Mouse (Mus musculus) liver, adult 2 months (tissue): Measurements from ENCODE around the gene Fam174b. TPM values are rescaled to one million over a fixed set of nuclear protein-coding genes. Genes with fewer than 3 reads are reported as not detected.
A peak's percentile ranks its signal among the peaks of the same experiment; 100 is the strongest.

Experiments
- DNase-seq: peaks from one replicate; pipeline ENCODE4 v3.0.0-alpha.2; 2011; ENCODE audit warnings: low read depth, low spot score; ENCODE audit errors: extremely low read depth
- H3K27ac ChIP-seq: fragments of 200-500 bp; replicated peaks from 2 replicates; pipeline ENCODE4 v1.5.1; 2012; ENCODE audit warnings: low read depth, mild to moderate bottlenecking, control low read depth, inconsistent platforms, low read length; ENCODE audit not compliant: insufficient read depth
- H3K27me3 ChIP-seq: fragments of 200-500 bp; 2 replicates; pipeline ENCODE4 v1.6.1; 2012; ENCODE audit warnings: mild to moderate bottlenecking, moderate library complexity, low read length, inconsistent platforms; ENCODE audit not compliant: control insufficient read depth, insufficient read depth
- H3K36me3 ChIP-seq: fragments of 200-500 bp; 2 replicates; pipeline ENCODE4 v1.6.1; 2012; ENCODE audit warnings: low read length, inconsistent platforms; ENCODE audit not compliant: control insufficient read depth, insufficient read depth
- H3K4me1 ChIP-seq: fragments of 200-500 bp; 2 replicates; pipeline ENCODE4 v1.6.1; 2011; ENCODE audit warnings: low read length; ENCODE audit not compliant: control insufficient read depth, insufficient read depth
- H3K4me3 ChIP-seq: fragments of 200-500 bp; 2 replicates; pipeline ENCODE4 v1.5.1; 2011; ENCODE audit warnings: low read depth, mild to moderate bottlenecking, control low read depth, low read length, moderate library complexity; ENCODE audit not compliant: insufficient read depth
- H3K79me2 ChIP-seq: fragments of 200-500 bp; 2 replicates; pipeline ENCODE4 v1.6.1; 2012; ENCODE audit warnings: inconsistent platforms, mild to moderate bottlenecking, low read length, moderate library complexity; ENCODE audit not compliant: control insufficient read depth, insufficient read depth
- H3K9ac ChIP-seq: fragments of 200-500 bp; 2 replicates; pipeline ENCODE4 v1.6.1; 2012; ENCODE audit warnings: low read depth, mild to moderate bottlenecking, control low read depth, inconsistent platforms, low read length
- CTCF ChIP-seq: fragments of 200-500 bp; IDR thresholded peaks from 2 replicates; pipeline ENCODE4 v1.5.1; 2011; ENCODE audit warnings: low read depth, low read length, control low read depth
- POLR2A ChIP-seq: fragments of 200-500 bp; IDR thresholded peaks from 2 replicates; pipeline ENCODE4 v1.6.1; 2011; ENCODE audit warnings: low read length, control low read depth; ENCODE audit not compliant: insufficient read depth; ENCODE audit errors: extremely low read depth
- WGBS: fragments of 180-500 bp; shearing (Covaris S2); methylation state at CpG from one replicate; pipeline ENCODE4 v1.1.7; 2018; 5-methylcytosine and 5-hydroxymethylcytosine counted together
- polyA plus RNA-seq: library from polyadenylated mRNA; depleted of rRNA; stranded (reverse); fragments of >200 nt; gene quantifications from 2 replicates; pipeline ENCODE4 v1.2.3, GENCODE M21; 2012
- total RNA-seq: library from RNA; depleted of rRNA; stranded (reverse); fragments of >200 nt; gene quantifications from 2 replicates; pipeline ENCODE4 v1.2.3, GENCODE M21; 2014

The Fam174b gene
- total and polyA plus RNA-seq, 2 experiments, result 2.3 to 2.5 TPM

GRCm38 (mm10) chr7:73745903-73746302 lies 5.8 kb downstream of the Fam174b start:
- H3K79me2 ChIP-seq, result no peaks in the 10 kb centered on the region; the same call in 1 of the 2 replicates
- WGBS, result 44% methylated on average over 5 of the region's 5 CpGs
- H3K27ac ChIP-seq, result no peak overlapping the region
- H3K27me3 ChIP-seq, result no peaks in the 10 kb centered on the region
- no peaks in the 10 kb centered on the region for H3K4me1 ChIP-seq
- DNase-seq, result no peak
- no peak for TF ChIP-seq CTCF
- no peak for TF ChIP-seq POLR2A
- no peak overlapping the region for H3K4me3 ChIP-seq
- H3K36me3 ChIP-seq, result no peaks in the 10 kb centered on the region
- H3K9ac ChIP-seq, result no peak overlapping the region

GRCm38 (mm10) chr7:73746836-73747235 lies 6.7 kb downstream of the Fam174b start:
- WGBS, result 84% methylated on average over 4 of the region's 4 CpGs
- H3K4me1 ChIP-seq, result no peaks in the 10 kb centered on the region
- no peak overlapping the region for H3K4me3 ChIP-seq

GRCm38 (mm10) chr7:73747531-73747930 lies 7.4 kb downstream of the Fam174b start:
- Histone ChIP-seq H3K4me3 (no peak overlapping the region), H3K79me2 (no peaks in the 10 kb centered on the region; the same call in 1 of the 2 replicates), H3K27me3 (no peaks in the 10 kb centered on the region), H3K9ac (no peak overlapping the region), H3K27ac (no peak overlapping the region), H3K4me1 (no peaks in the 10 kb centered on the region), H3K36me3 (no peaks in the 10 kb centered on the region)
- no peak for TF ChIP-seq CTCF
- TF ChIP-seq POLR2A, result no peak
- DNase-seq, result no peak
- WGBS, result 65% methylated on average over 3 of the region's 3 CpGs

More at GRCm38 (mm10) chr7:73746836-73747235, 6.7 kb downstream of the Fam174b start:
- Histone ChIP-seq H3K27ac (no peak overlapping the region), H3K9ac (no peak overlapping the region), H3K79me2 (no peaks in the 10 kb centered on the region; the same call in 1 of the 2 replicates), H3K27me3 (no peaks in the 10 kb centered on the region), H3K36me3 (no peaks in the 10 kb centered on the region)
- DNase-seq, result no peak
- TF ChIP-seq POLR2A, result no peak
- TF ChIP-seq CTCF, result no peak

GRCm38 (mm10) chr7:73748437-73749108 lies 8.5 kb downstream of the Fam174b start:
- Histone ChIP-seq H3K27me3 (no peaks in the 10 kb centered on the region), H3K36me3 (no peaks in the 10 kb centered on the region), H3K9ac (no peak overlapping the region), H3K4me3 (no peak overlapping the region), H3K27ac (no peak overlapping the region), H3K79me2 (no peaks in the 10 kb centered on the region), H3K4me1 (no peaks in the 10 kb centered on the region)
- WGBS, result 69% methylated on average over 5 of the region's 5 CpGs
- DNase-seq, result no peak
- TF ChIP-seq POLR2A (no peak), CTCF (no peak)

GRCm38 (mm10) chr7:73749339-73749738 lies 9.2 kb downstream of the Fam174b start:
- Histone ChIP-seq H3K36me3 (no peaks in the 10 kb centered on the region), H3K4me3 (no peak overlapping the region), H3K79me2 (no peaks in the 10 kb centered on the region), H3K9ac (no peak overlapping the region), H3K4me1 (no peaks in the 10 kb centered on the region), H3K27ac (no peak overlapping the region), H3K27me3 (no peaks in the 10 kb centered on the region)
- 88% methylated on average over 2 of the region's 2 CpGs for WGBS
- TF ChIP-seq CTCF, result peak; percentile 21; the same call in 1 of the 2 replicates
- no peak for TF ChIP-seq POLR2A
- no peak for DNase-seq

GRCm38 (mm10) chr7:73749983-73750382 lies 9.9 kb downstream of the Fam174b start:
- WGBS, result 90% methylated on average over 7 of the region's 7 CpGs
- no peaks in the 10 kb centered on the region for H3K36me3 ChIP-seq
- H3K27ac ChIP-seq, result no peak overlapping the region
- no peak overlapping the region for H3K4me3 ChIP-seq
- no peak for DNase-seq
- H3K27me3 ChIP-seq, result no peaks in the 10 kb centered on the region
- TF ChIP-seq POLR2A, result no peak
- TF ChIP-seq CTCF, result no peak
- H3K79me2 ChIP-seq, result no peaks in the 10 kb centered on the region
- no peaks in the 10 kb centered on the region for H3K4me1 ChIP-seq
- no peak overlapping the region for H3K9ac ChIP-seq
